Mouse (Mus musculus): ENCODE measurements around the gene Ndrg3. TPM values are rescaled to one million over a fixed set of nuclear protein-coding genes. Genes with fewer than 3 reads are reported as not detected.
"Not testable (repeated sequence)": the region's sequence is repeated elsewhere in the genome, so short reads cannot be mapped to it uniquely, and the experiment has no call there.

Ndrg3 gene
- polyA plus RNA-seq, 1 experiment, result 63.6 TPM

- no peak overlapping the region for H3K4me3 ChIP-seq (ENCODE audit: insufficient read depth, low read length)
- H3K4me1 ChIP-seq (ENCODE audit: control insufficient read depth, insufficient read depth, low read length), result no peaks in the 10 kb centered on the region
- H3K27ac ChIP-seq (ENCODE audit: insufficient read depth, low read length), result no peak overlapping the region
- no peak for TF ChIP-seq CTCF (IDR thresholded peaks at IDR 0.05; ENCODE audit: borderline replicate concordance, insufficient read depth, low read length)
- TF ChIP-seq POLR2A (IDR thresholded peaks at IDR 0.05; ENCODE audit: low read depth, low read length), result no peak
These were observed 76.3 kb downstream of the Ndrg3 start for GRCm38 (mm10) chr2:156915559-156915958.

- Histone ChIP-seq H3K27ac (ENCODE audit: insufficient read depth, low read length) (no peak overlapping the region), H3K4me3 (ENCODE audit: insufficient read depth, low read length) (no peak overlapping the region), H3K4me1 (ENCODE audit: control insufficient read depth, insufficient read depth, low read length) (no peaks in the 10 kb centered on the region)
- no peak for TF ChIP-seq CTCF (IDR thresholded peaks at IDR 0.05; ENCODE audit: borderline replicate concordance, insufficient read depth, low read length)
- TF ChIP-seq POLR2A (IDR thresholded peaks at IDR 0.05; ENCODE audit: low read depth, low read length), result no peak
These were observed 78.7 kb downstream of the Ndrg3 start for GRCm38 (mm10) chr2:156913191-156913590.

GRCm38 (mm10) chr2:156905931-156906330, 85.9 kb downstream of the Ndrg3 start:
- not testable (repeated sequence) for H3K4me1 ChIP-seq (ENCODE audit: control insufficient read depth, insufficient read depth, low read length); H3K4me3 ChIP-seq (ENCODE audit: insufficient read depth, low read length); H3K27ac ChIP-seq (ENCODE audit: insufficient read depth, low read length)

GRCm38 (mm10) chr2:156904976-156905717, 86.7 kb downstream of the Ndrg3 start:
- Histone ChIP-seq H3K27ac (ENCODE audit: insufficient read depth, low read length) (no peak overlapping the region), H3K4me1 (ENCODE audit: control insufficient read depth, insufficient read depth, low read length) (no peaks in the 10 kb centered on the region), H3K4me3 (ENCODE audit: insufficient read depth, low read length) (no peak overlapping the region)
- no peak for TF ChIP-seq POLR2A (IDR thresholded peaks at IDR 0.05; ENCODE audit: low read depth, low read length)
- no peak for TF ChIP-seq CTCF (IDR thresholded peaks at IDR 0.05; ENCODE audit: borderline replicate concordance, insufficient read depth, low read length)

GRCm38 (mm10) chr2:156903367-156903766, 88.5 kb downstream of the Ndrg3 start:
- no peak overlapping the region for H3K27ac ChIP-seq (ENCODE audit: insufficient read depth, low read length)
- H3K4me1 ChIP-seq (ENCODE audit: control insufficient read depth, insufficient read depth, low read length), result no peaks in the 10 kb centered on the region
- H3K4me3 ChIP-seq (ENCODE audit: insufficient read depth, low read length), result no peak overlapping the region
- peak; percentile 15; the same call in 1 of the 2 replicates for TF ChIP-seq CTCF (IDR thresholded peaks at IDR 0.05; ENCODE audit: borderline replicate concordance, insufficient read depth, low read length)
- TF ChIP-seq POLR2A (IDR thresholded peaks at IDR 0.05; ENCODE audit: low read depth, low read length), result no peak

GRCm38 (mm10) chr2:156902411-156902810, 89.4 kb downstream of the Ndrg3 start:
- H3K4me1 ChIP-seq (ENCODE audit: control insufficient read depth, insufficient read depth, low read length); H3K27ac ChIP-seq (ENCODE audit: insufficient read depth, low read length); H3K4me3 ChIP-seq (ENCODE audit: insufficient read depth, low read length): not testable (repeated sequence)

GRCm38 (mm10) chr2:156901883-156902282, 90.0 kb downstream of the Ndrg3 start:
- TF ChIP-seq CTCF (IDR thresholded peaks at IDR 0.05; ENCODE audit: borderline replicate concordance, insufficient read depth, low read length) (no peak), POLR2A (IDR thresholded peaks at IDR 0.05; ENCODE audit: low read depth, low read length) (no peak)
- no peaks in the 10 kb centered on the region for H3K4me1 ChIP-seq (ENCODE audit: control insufficient read depth, insufficient read depth, low read length)
- no peak overlapping the region for H3K4me3 ChIP-seq (ENCODE audit: insufficient read depth, low read length)
- H3K27ac ChIP-seq (ENCODE audit: insufficient read depth, low read length), result no peak overlapping the region

GRCm38 (mm10) chr2:156901344-156901743, 90.5 kb downstream of the Ndrg3 start:
- Histone ChIP-seq H3K4me1 (ENCODE audit: control insufficient read depth, insufficient read depth, low read length) (no peaks in the 10 kb centered on the region), H3K4me3 (ENCODE audit: insufficient read depth, low read length) (no peak overlapping the region), H3K27ac (ENCODE audit: insufficient read depth, low read length) (no peak overlapping the region)
- TF ChIP-seq POLR2A (IDR thresholded peaks at IDR 0.05; ENCODE audit: low read depth, low read length) (no peak), CTCF (IDR thresholded peaks at IDR 0.05; ENCODE audit: borderline replicate concordance, insufficient read depth, low read length) (no peak)

- no peaks in the 10 kb centered on the region for H3K4me1 ChIP-seq (ENCODE audit: control insufficient read depth, insufficient read depth, low read length)
- TF ChIP-seq CTCF (IDR thresholded peaks at IDR 0.05; ENCODE audit: borderline replicate concordance, insufficient read depth, low read length), result no peak
- no peak for TF ChIP-seq POLR2A (IDR thresholded peaks at IDR 0.05; ENCODE audit: low read depth, low read length)
- H3K27ac ChIP-seq (ENCODE audit: insufficient read depth, low read length), result no peak overlapping the region
- no peak overlapping the region for H3K4me3 ChIP-seq (ENCODE audit: insufficient read depth, low read length)
These were observed 92.7 kb downstream of the Ndrg3 start for GRCm38 (mm10) chr2:156899184-156899583.

GRCm38 (mm10) chr2:156898374-156898773, 93.5 kb downstream of the Ndrg3 start:
- no peak overlapping the region for H3K27ac ChIP-seq (ENCODE audit: insufficient read depth, low read length)
- H3K4me3 ChIP-seq (ENCODE audit: insufficient read depth, low read length), result no peak overlapping the region
- TF ChIP-seq CTCF (IDR thresholded peaks at IDR 0.05; ENCODE audit: borderline replicate concordance, insufficient read depth, low read length), result no peak
- TF ChIP-seq POLR2A (IDR thresholded peaks at IDR 0.05; ENCODE audit: low read depth, low read length), result no peak
- no peaks in the 10 kb centered on the region for H3K4me1 ChIP-seq (ENCODE audit: control insufficient read depth, insufficient read depth, low read length)

- TF ChIP-seq POLR2A (IDR thresholded peaks at IDR 0.05; ENCODE audit: low read depth, low read length) (no peak), CTCF (IDR thresholded peaks at IDR 0.05; ENCODE audit: borderline replicate concordance, insufficient read depth, low read length) (no peak)
- H3K4me3 ChIP-seq (ENCODE audit: insufficient read depth, low read length), result no peak overlapping the region
- H3K27ac ChIP-seq (ENCODE audit: insufficient read depth, low read length), result no peak overlapping the region
- no peaks in the 10 kb centered on the region for H3K4me1 ChIP-seq (ENCODE audit: control insufficient read depth, insufficient read depth, low read length)
These were observed 94.8 kb downstream of the Ndrg3 start for GRCm38 (mm10) chr2:156897034-156897433.

Data from embryonic fibroblast, embryonic 13.5 days (primary cell).